Mouse (Mus musculus): ENCODE data around the gene Appbp2. TPM values are rescaled to one million over a fixed set of nuclear protein-coding genes. Genes with fewer than 3 reads are reported as not detected.
A peak's percentile ranks its signal among the peaks of the same experiment; 100 is the strongest.
"Not testable (repeated sequence)": the region's sequence is repeated elsewhere in the genome, so short reads cannot be mapped to it uniquely, and the experiment has no call there.

The Appbp2 gene
- polyA plus RNA-seq, 2 experiments, result 30.4 to 48.0 TPM

DNA sequence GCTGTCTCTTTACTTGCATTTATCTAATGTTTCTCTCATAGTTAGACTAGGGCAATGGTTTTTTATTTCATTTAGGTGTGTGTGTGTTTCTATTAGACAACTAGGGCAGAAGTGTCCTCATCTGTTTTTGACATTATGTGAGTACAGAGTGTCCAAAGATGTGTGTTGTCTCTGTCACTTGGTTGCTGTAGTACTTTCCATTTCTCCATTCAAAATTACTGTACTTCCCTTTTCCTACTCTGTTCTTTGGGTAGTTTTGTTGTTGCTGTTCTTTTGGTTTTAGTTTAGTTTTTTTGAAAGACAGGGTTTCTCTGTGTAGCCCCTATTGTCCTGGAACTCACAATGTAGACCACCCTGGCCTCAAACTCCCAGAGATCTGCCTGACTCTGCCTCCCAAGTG, 70.6 kb downstream of the Appbp2 start:
- H3K9me3 ChIP-seq (ENCODE audit: control insufficient read depth, low read length), result no peaks in the 10 kb centered on the region
- no peaks in the 10 kb centered on the region for H3K27me3 ChIP-seq (ENCODE audit: control insufficient read depth, insufficient read depth, low read length)
- H3K36me3 ChIP-seq (ENCODE audit: control insufficient read depth, insufficient read depth, low read length), result no peaks in the 10 kb centered on the region
- H3K9ac ChIP-seq (ENCODE audit: low read depth, low read length, severe bottlenecking), result no peak overlapping the region
- H3K27ac ChIP-seq (replicated peaks; ENCODE audit: low read depth, low read length), result no peak overlapping the region
- ATAC-seq (ENCODE audit: low FRiP score, low read depth), result no peak
- H3K4me1 ChIP-seq (ENCODE audit: control insufficient read depth, insufficient read depth, low read length), result no peaks in the 10 kb centered on the region
- DNase-seq (ENCODE audit: low spot score), result no peak
- H3K4me3 ChIP-seq (replicated peaks; ENCODE audit: low read length), result no peak overlapping the region
- H3K4me2 ChIP-seq (replicated peaks; ENCODE audit: low read depth, low read length, severe bottlenecking), result no peak overlapping the region
- no peak for TF ChIP-seq POLR2A (IDR thresholded peaks at IDR 0.05; ENCODE audit: borderline replicate concordance, extremely low read depth, insufficient read depth, insufficient read length)

DNA sequence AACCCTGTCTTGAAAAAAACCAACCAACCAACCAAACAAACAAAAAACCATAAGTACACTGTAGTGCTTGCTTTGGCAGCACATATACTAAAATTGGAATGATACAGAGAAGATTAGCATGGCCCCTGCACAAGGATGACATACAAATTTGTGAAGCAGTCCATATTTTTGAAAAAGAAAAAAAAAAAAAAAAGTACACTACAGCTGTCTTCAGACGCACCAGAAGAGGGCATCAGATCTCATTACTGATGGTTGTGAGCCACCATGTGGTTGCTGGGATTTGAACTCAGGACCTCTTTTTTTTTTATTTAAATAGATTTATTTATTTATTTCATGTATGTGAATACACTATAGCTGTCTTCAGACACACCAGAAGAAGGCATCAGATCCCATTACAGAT, 71.9 kb downstream of the Appbp2 start:
- ATAC-seq (ENCODE audit: low FRiP score, low read depth); H3K4me2 ChIP-seq (replicated peaks; ENCODE audit: low read depth, low read length, severe bottlenecking); H3K9ac ChIP-seq (ENCODE audit: low read depth, low read length, severe bottlenecking); DNase-seq (ENCODE audit: low spot score); H3K4me1 ChIP-seq (ENCODE audit: control insufficient read depth, insufficient read depth, low read length); H3K27me3 ChIP-seq (ENCODE audit: control insufficient read depth, insufficient read depth, low read length); H3K4me3 ChIP-seq (replicated peaks; ENCODE audit: low read length); H3K9me3 ChIP-seq (ENCODE audit: control insufficient read depth, low read length); H3K27ac ChIP-seq (replicated peaks; ENCODE audit: low read depth, low read length); H3K36me3 ChIP-seq (ENCODE audit: control insufficient read depth, insufficient read depth, low read length): not testable (repeated sequence)
- WGBS, result 88% methylated on average over 1 of the region's 1 CpGs

DNA sequence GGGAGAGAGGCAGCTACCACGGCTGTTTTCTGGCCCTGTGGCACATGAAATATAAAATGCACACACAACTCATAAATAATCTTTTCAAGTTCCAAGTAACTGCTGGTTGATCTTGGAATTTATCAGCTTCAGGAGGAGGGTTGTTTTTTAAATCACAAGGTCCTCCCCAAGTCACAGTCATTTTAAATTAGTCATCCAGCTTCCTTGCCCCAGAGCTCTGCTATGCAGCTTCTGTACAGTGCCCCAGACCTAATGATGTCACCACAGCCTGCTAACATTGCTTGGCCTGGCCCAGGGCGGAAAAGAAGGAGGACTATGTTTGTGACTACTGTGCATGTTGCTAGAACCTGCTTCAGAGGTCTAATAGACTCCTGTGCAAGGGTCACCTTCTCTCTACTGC, 77.6 kb downstream of the Appbp2 start:
- WGBS, result 49% methylated on average over 2 of the region's 2 CpGs

DNA sequence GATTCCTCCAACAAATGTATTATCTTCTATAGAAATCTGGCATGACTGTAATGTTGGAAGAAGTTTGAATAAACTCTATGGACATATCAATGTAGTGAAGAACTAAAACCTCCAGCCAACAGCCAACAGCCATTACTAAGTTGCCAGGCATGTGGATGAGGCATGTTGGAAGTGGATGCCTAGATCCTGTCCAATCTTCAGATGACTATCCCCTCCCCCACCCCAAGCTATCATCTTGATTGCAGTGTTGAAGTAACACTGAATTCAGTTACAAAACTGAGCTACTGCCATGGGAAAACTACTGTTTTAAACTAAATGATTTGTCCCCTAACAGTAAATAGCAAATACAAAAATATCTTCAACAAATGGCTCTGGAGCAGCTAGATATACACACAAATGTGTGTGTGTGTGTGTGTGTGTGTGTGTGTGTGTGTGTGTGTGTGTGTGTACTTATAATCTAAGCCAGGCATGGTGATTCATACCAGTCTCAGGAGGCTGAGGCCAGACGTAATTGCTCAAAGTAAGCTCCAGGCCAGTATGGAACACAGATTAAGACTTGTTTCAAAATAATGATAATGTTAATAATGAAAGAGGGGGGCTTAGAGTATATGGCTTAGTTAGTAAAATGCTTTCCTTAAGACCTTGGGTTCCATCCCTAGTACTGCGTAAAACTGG, 82.5 kb downstream of the Appbp2 start:
- ATAC-seq (ENCODE audit: low FRiP score, low read depth), result no peak
- Histone ChIP-seq H3K4me3 (replicated peaks; ENCODE audit: low read length) (no peak overlapping the region), H3K27me3 (ENCODE audit: control insufficient read depth, insufficient read depth, low read length) (no peaks in the 10 kb centered on the region), H3K4me2 (replicated peaks; ENCODE audit: low read depth, low read length, severe bottlenecking) (no peak overlapping the region), H3K4me1 (ENCODE audit: control insufficient read depth, insufficient read depth, low read length) (no peaks in the 10 kb centered on the region), H3K9me3 (ENCODE audit: control insufficient read depth, low read length) (no peaks in the 10 kb centered on the region), H3K9ac (ENCODE audit: low read depth, low read length, severe bottlenecking) (no peak overlapping the region), H3K36me3 (ENCODE audit: control insufficient read depth, insufficient read depth, low read length) (no peaks in the 10 kb centered on the region), H3K27ac (replicated peaks; ENCODE audit: low read depth, low read length) (no peak overlapping the region)
- 75% methylated on average over 2 of the region's 2 CpGs for WGBS
- DNase-seq (ENCODE audit: low spot score), result no peak
- no peak for TF ChIP-seq POLR2A (IDR thresholded peaks at IDR 0.05; ENCODE audit: borderline replicate concordance, extremely low read depth, insufficient read depth, insufficient read length)

More for the DNA sequence above, 77.6 kb downstream of the Appbp2 start:
- no peaks in the 10 kb centered on the region for H3K36me3 ChIP-seq (ENCODE audit: control insufficient read depth, insufficient read depth, low read length)
- H3K27ac ChIP-seq (replicated peaks; ENCODE audit: low read depth, low read length), result no peak overlapping the region
- no peak for TF ChIP-seq POLR2A (IDR thresholded peaks at IDR 0.05; ENCODE audit: borderline replicate concordance, extremely low read depth, insufficient read depth, insufficient read length)
- no peak overlapping the region for H3K4me2 ChIP-seq (replicated peaks; ENCODE audit: low read depth, low read length, severe bottlenecking)
- H3K4me1 ChIP-seq (ENCODE audit: control insufficient read depth, insufficient read depth, low read length), result no peaks in the 10 kb centered on the region
- H3K9me3 ChIP-seq (ENCODE audit: control insufficient read depth, low read length), result no peaks in the 10 kb centered on the region
- no peak for ATAC-seq (ENCODE audit: low FRiP score, low read depth)
- H3K4me3 ChIP-seq (replicated peaks; ENCODE audit: low read length), result no peak overlapping the region
- no peaks in the 10 kb centered on the region for H3K27me3 ChIP-seq (ENCODE audit: control insufficient read depth, insufficient read depth, low read length)
- no peak for DNase-seq (ENCODE audit: low spot score)
- no peak overlapping the region for H3K9ac ChIP-seq (ENCODE audit: low read depth, low read length, severe bottlenecking)

DNA sequence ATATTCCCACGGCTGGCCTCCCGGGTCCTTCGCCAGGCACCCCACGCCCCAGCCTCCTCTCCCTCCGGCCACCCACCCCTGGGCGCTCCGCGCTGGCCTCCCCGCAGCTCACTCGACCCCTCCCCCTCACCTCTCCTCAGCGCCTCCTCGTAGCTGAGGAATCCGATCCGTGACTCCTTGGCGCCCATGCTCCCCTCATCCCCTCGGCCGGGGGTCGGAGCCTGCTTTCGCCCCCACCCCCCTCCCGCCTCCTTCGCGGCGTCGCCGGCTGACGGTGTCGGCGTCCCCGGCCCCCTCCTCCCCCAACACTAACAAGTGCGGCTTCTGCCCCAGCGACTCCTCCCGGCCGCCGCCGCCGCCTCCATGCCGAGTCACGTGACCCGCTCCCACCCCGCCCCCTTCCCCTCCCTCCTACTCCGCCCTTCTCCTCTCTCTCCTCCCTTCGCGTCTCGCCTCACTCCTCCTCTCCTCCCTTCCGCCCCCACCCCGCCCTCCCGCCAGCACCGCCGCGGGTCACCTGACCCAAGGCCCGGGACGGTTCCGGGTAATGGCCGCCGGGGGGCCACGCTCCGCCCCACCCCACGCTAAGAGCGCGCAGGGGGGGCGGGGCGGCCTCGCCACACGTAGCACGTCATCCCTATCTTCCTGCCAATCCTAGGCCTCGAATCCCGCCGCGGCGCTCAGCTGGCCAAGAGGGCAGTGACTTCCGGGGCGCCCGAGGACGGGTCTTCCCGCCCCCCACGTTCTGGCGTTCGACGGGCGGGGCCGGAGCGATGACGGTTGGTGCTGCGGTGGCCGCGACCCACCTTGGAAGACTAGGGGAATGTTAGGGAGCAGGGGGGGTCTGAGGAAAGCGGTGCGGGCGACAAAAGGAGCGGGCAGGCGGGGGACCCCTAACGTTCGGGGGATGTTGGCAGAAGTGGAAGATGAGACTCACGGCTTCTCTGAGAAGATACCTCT, 95.1 kb downstream of the Appbp2 start, which contains the start of gene Usp32:
Gene Usp32, minus strand, starts transcription at position 581 of the 960 bp plus-strand sequence.
- H3K27ac ChIP-seq (replicated peaks; ENCODE audit: low read depth, low read length), result peak within 1 kb of the TSS; percentile 76

More for the DNA sequence above, 95.1 kb downstream of the Appbp2 start, which contains the start of gene Usp32:
- WGBS, result under 1% methylated on average over 81 of the region's 94 CpGs
- Histone ChIP-seq H3K27me3 (ENCODE audit: control insufficient read depth, insufficient read depth, low read length) (no peaks in the 10 kb centered on the region), H3K9me3 (ENCODE audit: control insufficient read depth, low read length) (no peaks in the 10 kb centered on the region), H3K4me1 (ENCODE audit: control insufficient read depth, insufficient read depth, low read length) (peaks cover 6% of the 10 kb centered on the region; the same call in 1 of the 2 replicates), H3K4me3 (replicated peaks; ENCODE audit: low read length) (peak within 1 kb of the TSS; percentile 84), H3K4me2 (replicated peaks; ENCODE audit: low read depth, low read length, severe bottlenecking) (peak within 1 kb of the TSS; percentile 75), H3K36me3 (ENCODE audit: control insufficient read depth, insufficient read depth, low read length) (no peaks in the 10 kb centered on the region), H3K9ac (ENCODE audit: low read depth, low read length, severe bottlenecking) (peak within 1 kb of the TSS; percentile 82)
- ATAC-seq (ENCODE audit: low FRiP score, low read depth) (peak; percentile 98), DNase-seq (ENCODE audit: low spot score) (peak; percentile 97)
- peak; percentile 86; the same call in 1 of the 2 replicates for TF ChIP-seq POLR2A (IDR thresholded peaks at IDR 0.05; ENCODE audit: borderline replicate concordance, extremely low read depth, insufficient read depth, insufficient read length)

Measured in limb, embryonic 14.5 days (tissue).